Mouse (Mus musculus) gonadal fat pad, adult 2 months (tissue): ENCODE data around the gene Trap1. TPM values are rescaled to one million over a fixed set of nuclear protein-coding genes. Genes with fewer than 3 reads are reported as not detected.
"Not testable (repeated sequence)": the region's sequence is repeated elsewhere in the genome, so short reads cannot be mapped to it uniquely, and the experiment has no call there.

Experiments
- DNase-seq: peaks from one replicate; pipeline ENCODE4 v3.0.0-alpha.2; 2012; ENCODE audit warnings: low read depth
- polyA plus RNA-seq: library from polyadenylated mRNA; depleted of rRNA; stranded (reverse); fragments of >200 nt; gene quantifications from 2 replicates; pipeline ENCODE4 v1.2.3, GENCODE M21; 2012

The Trap1 gene
- polyA plus RNA-seq, 1 experiment = 105 TPM

DNA sequence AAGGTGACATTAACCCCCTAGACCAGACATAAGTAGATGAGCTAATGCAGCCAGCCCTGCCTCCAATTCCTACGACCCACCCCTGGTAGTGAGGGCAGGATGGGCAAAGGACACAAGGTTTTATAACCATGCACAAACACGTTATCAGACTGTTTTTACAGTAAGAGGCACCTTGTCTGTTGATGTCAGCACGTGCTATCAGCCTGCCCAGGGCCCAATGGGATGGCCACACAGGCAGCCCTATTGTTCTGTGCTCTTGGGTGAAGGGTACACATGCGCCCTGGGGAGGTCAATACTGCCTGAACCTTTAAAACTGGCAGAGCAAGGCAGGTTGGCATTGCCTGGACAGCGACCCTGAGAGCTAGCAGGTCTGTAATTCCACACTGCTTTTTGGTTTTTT lies 40.8 kb downstream of the Trap1 start, which contains the start of gene Dnase1:
Dnase1 (plus strand) TSS at position 136 of the 400 bp plus-strand sequence.
- DNase-seq = no peak

DNA sequence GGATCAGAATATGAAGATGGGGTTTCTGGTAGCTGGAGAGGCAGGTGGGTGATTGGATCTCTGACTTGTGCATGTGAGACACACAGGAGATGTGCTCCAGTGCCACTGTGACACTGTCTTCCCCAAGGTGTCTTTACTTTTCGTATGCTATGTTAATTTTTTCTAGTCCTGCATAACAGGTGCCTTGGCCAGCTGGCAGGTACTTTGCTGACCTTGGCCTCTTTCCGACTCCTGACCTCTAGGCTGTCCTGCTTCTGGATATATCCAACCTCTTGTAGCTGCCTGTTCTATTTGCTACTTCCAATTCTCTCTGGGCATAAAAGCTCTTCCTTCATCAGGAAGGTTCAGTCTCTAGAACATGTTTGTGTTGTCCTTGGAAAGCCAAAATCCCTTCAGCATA lies 42.1 kb downstream of the Trap1 start:
- DNase-seq = no peak

DNA sequence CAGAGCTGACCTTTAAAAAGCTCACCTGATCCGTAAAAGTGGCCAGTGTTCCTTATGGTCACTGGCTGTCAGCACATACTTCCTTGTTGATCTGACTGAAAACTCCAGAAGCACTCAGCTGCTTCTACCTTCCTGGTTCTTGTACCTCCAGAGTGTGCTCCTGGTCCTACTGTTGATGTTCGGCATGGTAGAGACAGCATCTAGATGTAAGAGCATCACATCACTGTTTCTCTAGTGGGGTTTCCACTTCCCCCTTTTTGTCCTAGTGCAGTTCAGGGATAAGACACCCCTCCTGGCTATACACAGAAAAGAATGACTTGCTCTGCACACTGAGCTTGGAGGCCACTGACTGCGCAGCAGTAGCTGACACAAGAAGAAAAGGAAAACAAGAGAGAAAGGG lies 43.2 kb downstream of the Trap1 start:
- no peak for DNase-seq

DNA sequence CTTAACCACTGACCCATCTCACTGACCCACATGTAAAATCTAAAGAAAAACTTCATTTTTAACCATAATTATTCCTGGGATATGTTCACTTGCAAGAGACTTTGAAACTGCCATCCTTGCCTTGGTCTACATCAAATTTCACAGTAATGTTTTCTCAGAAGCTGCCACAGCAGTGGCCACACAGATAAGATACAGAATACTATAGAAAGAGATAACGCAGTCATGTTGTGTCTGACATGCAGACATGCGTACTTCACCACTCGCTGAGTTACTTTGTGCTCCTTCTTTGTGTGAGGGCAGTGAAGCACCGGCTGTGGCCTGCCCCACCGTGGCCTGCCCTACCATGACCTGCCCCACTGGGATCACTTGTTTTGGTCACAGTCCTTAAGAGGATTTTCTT lies 43.7 kb downstream of the Trap1 start:
- no peak for DNase-seq

DNA sequence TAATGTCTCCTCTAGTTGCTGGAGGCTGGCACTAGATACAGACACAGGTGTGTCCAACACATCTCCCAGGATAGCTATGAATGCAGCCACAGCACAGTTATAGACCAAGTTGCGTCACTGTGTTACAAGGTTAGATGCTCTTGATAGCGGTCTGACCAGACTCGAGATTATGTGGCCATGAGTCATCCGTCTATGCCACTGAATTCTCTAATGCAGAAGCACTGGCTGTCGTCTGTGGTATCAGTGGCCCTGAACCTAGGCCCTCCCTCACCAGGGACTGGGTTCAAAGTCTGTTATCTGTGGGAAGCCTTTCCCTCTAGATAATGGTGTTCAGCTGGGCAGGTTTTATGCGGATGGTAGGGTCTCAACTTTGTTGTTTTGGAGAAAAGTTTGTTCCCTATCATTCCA lies 45.3 kb downstream of the Trap1 start:
- no peak for DNase-seq

DNA sequence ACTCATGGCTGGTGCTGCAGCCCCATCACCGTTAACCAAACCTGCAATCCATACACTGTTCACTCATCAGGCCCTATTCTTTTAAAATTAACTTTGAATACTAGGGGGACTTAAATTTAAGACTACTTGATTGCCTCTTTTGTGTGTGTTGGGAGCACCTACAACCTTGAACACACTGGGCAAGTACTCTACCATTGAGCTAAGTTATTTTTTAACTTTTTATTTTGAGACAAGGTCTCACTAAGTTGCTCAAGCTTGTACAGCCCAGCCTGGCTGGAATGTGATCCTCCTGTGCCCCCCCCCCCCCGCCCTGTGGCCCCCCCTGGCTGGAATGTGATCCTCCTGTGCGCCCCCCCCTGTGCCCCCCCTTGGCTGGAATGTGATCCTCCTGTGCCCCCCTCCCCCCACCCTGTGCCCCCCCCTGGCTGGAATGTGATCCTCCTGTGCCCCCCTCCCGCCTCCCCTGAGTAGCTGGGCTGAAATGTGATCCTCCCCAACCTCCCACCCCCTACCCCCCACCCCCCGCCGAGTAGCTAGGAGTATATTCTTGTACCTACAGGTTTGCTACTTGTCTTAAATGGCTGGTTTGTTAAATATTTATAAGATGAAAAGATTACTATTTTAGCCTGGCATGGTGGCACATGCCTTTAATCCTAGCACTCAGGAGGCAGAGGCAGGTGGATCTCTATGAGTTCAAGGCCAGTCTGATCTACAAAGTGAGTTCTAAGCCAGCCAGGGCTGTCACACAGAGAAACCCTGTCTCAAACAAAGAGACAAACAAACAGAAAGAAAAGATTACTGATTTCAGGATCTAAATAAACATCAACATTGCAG lies 46.0 kb downstream of the Trap1 start:
- DNase-seq = no peak

DNA sequence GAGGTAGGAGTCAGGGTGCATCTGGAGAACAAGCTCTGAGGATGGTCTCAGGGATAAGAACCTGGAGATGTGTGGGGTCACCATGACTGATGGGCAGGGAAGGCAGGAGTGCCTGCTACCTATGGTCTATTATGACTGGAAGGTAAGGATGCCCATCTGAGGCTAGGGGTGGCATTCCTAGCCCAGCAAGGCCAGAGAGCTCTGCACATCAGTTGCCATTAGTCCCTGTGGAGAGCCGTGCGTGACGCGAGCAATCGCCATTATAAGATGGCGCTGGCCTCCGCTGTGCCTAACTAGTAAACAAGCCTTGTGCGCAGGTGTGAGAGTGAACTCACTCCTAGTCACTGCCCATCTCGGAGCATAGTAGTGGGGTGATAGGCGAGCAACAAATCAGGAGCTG lies 47.1 kb downstream of the Trap1 start:
- DNase-seq = no peak

DNA sequence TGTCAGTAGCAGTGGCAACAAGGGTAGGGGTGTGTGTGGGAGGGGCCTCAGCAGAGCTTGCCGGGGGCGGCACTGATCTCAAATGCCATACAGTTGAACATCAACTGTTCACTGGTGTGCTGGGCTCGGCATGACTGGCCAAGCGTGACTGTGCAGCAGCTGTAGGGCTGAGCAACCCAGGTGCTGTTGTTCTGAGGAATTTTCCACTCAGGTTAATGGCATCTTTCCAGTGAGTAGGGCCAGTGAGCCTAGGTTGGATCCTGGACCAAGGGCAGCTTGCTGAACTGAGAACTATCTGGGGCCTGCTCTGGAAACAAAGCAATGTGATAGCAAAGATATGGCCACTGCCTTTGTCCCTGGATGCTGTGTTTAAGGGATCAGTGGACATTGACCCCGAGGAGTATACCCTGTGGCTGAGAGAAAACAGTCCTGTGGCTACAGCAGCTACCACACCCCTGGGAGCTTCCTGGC lies 48.2 kb downstream of the Trap1 start:
- no peak for DNase-seq

DNA sequence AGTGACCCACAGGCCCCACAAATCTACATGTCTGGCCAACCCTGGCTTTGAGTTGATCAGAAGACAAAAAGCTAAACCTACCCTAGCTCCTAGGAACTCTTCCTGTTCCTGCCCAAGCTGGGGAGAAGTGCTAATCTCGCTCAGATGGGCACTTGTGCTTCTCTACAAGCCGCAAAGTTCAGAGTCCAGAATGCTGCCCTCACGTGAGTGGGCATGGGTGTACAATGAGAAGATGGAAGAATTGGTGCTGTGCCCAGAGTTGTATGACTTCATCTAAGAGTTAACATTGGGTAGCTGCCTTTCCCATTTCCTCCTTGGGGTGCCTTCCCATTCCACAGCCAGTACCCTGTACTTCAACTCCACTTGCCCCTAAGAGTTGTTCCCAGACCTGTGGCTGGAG lies 50.4 kb downstream of the Trap1 start:
- DNase-seq = no peak

DNA sequence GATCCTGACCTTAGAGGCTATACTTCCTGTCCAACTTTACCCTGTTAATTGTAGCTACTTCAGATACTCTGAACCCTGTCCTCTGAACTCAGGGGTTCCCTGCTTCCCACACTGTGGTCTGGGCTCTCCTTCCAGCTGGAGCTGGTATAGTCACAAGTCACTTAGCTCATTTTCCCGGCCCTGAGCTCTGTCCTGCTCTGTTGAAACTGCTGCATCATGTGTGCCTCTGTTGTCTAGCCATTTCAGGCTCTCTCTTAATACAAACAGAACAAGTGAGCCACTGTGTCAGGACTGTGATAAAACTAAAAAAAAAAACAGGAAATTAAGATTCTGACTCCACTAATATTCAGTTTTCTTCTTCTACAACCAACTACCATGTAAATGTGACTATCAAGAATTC lies 51.0 kb downstream of the Trap1 start:
- no peak for DNase-seq

DNA sequence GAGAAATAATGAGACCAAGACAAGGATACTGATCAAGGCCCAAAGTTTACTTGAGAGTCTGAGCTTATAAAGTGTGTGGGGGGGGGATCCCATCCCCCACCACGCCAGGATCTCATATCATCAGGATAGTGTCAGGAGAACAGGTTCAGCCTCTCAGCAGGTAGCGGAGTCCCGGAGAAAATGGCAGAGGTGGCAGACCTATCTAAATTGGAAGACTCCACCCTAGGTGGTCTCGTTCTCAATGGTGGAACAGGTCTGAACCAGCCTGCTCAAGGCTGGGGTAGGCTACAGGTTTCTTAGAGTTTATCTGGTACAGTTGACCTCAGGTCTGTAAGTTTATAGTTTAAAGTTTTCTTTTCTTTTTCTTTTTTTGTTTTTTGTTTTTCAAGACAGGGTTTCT lies 54.9 kb downstream of the Trap1 start:
- no peak for DNase-seq

DNA sequence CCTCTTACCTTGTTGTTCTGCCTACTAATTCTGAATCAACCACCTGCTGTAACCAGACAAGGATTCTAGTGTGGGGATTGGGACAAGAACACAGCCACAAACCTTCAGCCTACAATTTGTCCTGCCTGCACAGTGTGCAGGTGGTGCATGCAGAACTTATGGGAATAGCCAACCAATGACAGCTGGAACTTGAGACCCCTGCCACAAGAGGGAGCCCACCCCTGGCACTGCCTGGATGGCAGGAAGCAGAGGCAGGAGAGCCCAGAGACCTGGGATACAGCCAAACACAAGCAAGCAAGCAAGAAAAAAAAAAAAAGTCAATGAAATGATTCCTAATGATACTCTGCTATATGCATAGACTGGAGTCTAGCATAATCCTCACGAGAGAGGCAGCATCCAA lies 56.4 kb downstream of the Trap1 start:
- DNase-seq = no peak

DNA sequence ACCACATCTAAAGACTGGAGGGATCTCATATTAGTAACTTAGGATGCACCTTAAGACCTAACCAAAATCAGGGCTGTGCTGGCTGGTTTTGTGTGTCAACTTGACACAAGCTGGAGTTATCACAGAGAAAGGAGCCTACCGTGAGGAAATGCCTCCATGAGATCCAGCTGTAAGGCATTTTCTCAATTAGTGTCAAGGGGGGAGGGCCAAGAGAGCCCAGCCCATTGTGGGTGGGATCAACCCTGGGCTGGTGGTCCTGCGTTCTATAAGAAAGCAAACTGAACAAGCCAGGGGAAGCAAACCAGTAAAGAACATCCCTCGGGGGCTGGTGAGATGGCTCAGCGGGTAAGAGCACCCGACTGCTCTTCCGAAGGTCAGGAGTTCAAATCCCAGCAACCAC lies 60.2 kb downstream of the Trap1 start:
- not testable (repeated sequence) for DNase-seq

DNA sequence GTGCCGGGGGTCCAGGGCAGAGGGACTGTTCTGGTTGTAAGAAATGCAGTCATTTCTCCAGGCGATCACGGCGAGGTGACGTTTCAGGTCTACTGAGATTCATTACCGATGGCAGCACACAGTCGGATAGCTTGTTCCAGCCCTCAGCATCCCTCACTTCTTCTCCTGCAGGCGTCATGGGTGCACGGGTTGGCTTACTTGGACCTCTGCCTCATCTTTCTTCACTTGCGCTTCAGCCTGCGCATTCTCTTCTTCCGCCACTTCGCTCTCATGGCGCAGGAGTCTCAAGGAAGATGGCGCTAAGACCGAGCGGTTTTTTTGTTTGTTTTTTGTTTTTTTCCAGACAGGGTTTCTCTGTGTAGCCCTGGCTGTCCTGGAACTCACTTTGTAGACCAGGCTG lies 60.8 kb downstream of the Trap1 start:
- not testable (repeated sequence) for DNase-seq

DNA sequence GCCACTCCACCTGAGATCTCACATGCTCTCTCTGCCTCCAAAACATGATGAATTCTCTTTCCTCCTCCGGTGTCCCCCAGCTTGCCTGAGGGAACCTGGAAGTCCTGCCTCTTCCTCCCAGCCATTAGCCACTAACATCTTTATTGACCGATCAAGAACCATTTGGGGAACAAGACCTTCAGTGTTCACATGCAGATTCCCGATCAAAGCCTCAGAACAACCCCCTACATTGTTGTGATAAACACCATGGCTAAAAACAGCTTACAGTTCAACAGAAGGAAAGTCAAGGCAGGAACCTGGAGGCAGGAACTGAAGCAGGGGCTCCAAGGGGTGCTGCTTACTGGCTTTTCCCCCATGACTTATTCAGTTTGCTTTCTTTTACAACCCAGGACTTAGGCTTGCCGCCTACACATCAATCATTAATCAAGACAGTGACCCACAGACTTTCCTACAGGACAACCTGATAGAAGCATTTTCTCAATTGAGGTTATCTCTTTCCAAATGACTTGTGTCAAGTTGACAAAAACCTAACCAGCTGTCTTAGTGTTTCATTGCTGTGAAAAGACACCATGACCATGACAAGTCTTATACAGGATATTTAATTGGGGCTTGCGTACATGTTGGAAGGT lies 63.5 kb downstream of the Trap1 start:
- no peak for DNase-seq

DNA sequence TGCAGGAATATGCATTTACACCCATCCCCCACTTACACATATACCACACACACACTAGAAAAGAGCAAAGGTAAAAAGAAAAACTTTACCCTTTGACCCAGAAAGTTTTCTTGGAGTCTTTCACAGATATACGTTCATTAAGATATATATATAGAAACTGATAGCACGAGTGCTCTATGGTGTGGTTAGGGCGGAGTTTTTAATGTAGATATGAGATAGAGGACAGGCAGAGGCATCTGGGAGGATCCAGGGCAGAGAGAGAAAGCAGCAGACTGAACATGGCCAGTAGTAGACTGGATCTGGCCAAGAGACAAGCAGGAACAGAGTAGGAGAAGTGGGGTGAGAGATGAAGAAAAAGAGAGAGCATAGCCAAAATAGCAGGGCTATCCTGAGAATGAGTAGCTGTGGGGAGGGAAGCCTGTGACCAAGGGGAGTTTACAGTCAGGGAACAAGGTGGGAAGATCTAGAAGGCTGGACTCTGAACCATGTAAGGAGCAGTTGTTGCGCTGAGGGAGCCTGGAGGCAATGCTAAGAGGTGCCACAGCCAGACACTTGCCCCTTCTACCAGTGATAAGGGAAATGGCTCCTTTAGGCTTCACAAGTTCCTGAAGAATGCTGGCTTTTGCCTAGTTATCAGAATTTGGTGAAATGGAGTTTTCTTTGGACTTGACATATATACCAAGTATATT lies 64.6 kb downstream of the Trap1 start:
- no peak for DNase-seq

DNA sequence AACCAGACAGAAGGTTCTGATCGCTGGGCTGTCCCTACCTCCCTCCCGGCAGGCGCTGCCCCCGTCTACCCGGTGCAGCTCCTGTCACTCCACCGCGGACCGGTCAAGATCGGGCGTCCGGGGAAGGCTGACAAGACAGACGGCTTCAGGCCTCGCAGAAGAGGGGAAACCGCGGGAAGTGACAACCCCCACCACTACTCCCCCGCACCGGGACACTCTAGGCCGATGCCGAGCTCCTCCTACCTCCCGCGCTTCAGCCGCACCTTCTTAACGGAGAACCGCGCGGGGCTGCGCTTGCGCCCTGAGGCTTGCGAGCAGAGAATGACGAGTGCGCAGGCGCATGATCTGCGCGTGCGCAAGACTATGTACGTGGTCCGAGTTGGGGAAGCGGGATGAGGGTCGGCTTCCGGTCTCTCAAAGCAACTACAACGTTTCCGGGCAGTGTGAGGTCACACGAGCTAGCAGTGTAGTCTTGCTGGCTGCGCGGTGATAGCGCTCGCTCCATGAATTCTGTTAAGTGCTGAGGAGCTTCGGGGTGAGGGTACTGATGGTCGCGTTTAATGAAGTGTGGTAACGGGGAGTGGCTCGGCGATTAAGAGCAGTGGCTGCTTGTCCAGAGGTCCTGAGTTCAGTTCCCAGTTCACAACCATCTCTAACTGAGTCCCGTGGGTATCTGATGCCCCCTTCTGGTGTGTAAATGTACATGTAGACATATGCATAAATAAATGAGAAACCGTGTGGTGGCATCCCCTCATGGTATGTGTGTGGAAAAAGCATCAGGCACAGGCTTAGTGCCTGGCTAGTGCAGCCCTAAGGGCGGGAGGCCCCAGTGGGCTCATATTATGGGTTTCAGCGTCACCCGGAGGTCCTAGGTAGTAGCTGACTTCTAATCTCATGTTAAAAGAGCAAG lies 73.9 kb downstream of the Trap1 start, which contains the start of gene Slx4:
Slx4 (minus strand) TSS at position 282 of the 910 bp plus-strand sequence.
- peak; percentile 64 for DNase-seq
